ENCODE assay signal across 11 mouse cellular contexts in the genomic region with DNA sequence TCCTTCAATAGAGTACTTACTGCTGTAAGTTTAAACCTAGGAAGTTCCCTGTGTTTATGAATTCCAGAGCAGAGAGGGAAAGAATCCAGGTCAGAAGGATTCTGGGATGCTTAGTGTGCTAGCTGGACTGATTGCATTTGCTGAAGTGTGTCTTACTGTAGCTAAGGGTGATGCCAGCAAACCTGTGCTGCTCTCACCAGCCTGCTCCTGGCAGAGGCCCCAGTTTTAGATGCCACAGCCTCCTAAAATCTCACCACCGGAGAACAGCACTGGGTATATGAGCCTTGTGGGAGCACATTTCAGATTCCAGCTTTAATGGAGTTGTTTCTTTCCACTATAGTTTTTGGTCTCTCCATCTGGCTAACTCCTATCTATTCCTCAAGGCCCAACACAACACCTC.
"Had no signal": no experiment of that assay in that cellular context is flagged by ENCODE, and none has a peak within 500 bp of the region (broad histone marks: within the 10 kb centered on the region; RNA-seq: fewer than 3 reads in every experiment).

No protein-coding gene starts in this region.

- DNase-seq: kidney, postnatal 10 days; kidney, postnatal 4 days; left cerebral cortex, postnatal 4 days; lung, embryonic 14.5 days; lung, postnatal 10 days; right cerebral cortex, postnatal 4 days; spleen, adult 18-20 months; thymus, adult 18-20 months; thymus, postnatal 14 days had no signal

- ATAC-seq: liver, embryonic 12.5 days; midbrain, embryonic 13.5 days had no signal
